Mouse (Mus musculus) lung, adult 2 months (tissue): ENCODE results near the gene Sphk2. TPM values are rescaled to one million over a fixed set of nuclear protein-coding genes. Genes with fewer than 3 reads are reported as not detected.
A peak's percentile ranks its signal among the peaks of the same experiment; 100 is the strongest.
"Not testable (repeated sequence)": the region's sequence is repeated elsewhere in the genome, so short reads cannot be mapped to it uniquely, and the experiment has no call there.

Experiments
- DNase-seq: peaks from one replicate; pipeline ENCODE4 v3.0.0; 2022
- H3K4me1 ChIP-seq: fragments of 200-500 bp; 2 replicates; pipeline ENCODE4 v1.6.1; 2011; ENCODE audit warnings: low read length; ENCODE audit not compliant: control insufficient read depth, insufficient read depth
- H3K4me3 ChIP-seq: fragments of 200-500 bp; replicated peaks from 2 replicates; pipeline ENCODE3; 2011; ENCODE audit warnings: low read depth, mild to moderate bottlenecking, control low read depth, low read length; ENCODE audit errors: extremely low read depth
- CTCF ChIP-seq: fragments of 200-500 bp; IDR thresholded peaks from 2 replicates; pipeline ENCODE4 v1.5.1; 2011; ENCODE audit warnings: mild to moderate bottlenecking, low read length, control low read depth; ENCODE audit not compliant: insufficient read depth
- POLR2A ChIP-seq: fragments of 200-500 bp; IDR thresholded peaks from 2 replicates; pipeline ENCODE4 v1.6.1; 2011; ENCODE audit warnings: low read depth, mild to moderate bottlenecking, control low read depth, low read length, borderline replicate concordance; ENCODE audit errors: extremely low read depth
- WGBS: fragments of 180-500 bp; shearing (Covaris S2); methylation state at CpG from one replicate; pipeline ENCODE4 v1.1.7; 2018; 5-methylcytosine and 5-hydroxymethylcytosine counted together
- polyA plus RNA-seq: library from polyadenylated mRNA; depleted of rRNA; stranded (reverse); fragments of >200 nt; gene quantifications from 2 replicates; pipeline ENCODE4 v1.2.3, GENCODE M21; 2012; rRNA removed

Gene Sphk2
- polyA plus RNA-seq, 1 experiment, result 62.4 TPM

DNA sequence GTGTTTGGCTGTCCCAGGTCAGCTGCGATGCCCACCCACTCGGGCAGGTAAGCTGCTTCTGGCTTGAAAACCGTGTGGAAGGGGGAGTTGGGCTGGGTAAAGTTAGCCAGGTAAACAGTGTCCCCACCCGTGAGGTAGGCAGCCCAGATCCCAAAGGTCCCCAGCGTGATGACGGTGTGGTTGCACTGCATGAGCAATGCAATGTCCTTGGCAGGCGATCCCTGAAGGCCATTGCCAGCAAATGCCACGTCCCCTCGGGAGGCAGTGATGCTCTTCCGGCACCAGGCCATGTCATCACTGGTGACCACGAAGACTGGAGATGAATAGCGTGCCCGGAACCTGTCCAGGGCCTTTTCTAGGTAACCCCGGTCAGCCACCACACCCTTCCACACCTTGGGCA is 39.3 kb downstream of the Sphk2 start:
- Histone ChIP-seq H3K4me1 (peaks cover 24% of the 10 kb centered on the region), H3K4me3 (no peak overlapping the region)
- TF ChIP-seq POLR2A, result no peak
- TF ChIP-seq CTCF, result no peak
- WGBS, result 94% methylated on average over 14 of the region's 14 CpGs
- no peak for DNase-seq

DNA sequence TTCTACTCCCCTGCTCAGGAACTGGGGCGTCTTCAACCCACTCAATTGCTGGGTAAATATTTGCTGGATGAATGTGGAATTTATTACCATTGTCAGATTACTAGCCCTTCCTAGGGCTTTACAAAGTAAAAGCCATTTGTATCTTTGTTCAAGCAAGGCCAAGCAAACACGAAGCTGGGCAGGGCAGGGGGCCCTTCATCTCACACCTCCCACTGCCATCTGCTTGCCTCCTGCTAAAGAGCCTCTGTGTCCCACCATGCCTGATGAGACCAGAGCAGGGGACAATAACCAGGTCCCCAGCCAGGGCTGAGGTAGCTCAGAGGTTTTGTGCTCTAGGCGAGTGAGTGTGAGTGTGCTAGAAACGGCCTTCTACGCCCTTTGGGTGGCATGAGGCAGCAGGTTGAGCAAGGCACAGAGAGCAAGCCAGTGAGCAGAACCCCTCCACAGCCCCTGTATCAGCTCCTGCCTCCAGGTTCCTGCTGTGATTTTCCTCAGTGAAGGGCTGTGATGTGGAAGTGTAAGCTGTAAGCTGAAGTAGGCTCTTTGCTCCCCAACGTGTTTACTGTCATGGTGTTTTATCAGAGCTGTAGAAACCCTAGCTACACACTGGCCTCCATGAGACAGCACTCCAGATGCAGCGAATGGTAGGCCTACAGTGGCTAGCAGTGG is 40.0 kb downstream of the Sphk2 start:
- no peak overlapping the region for H3K4me3 ChIP-seq
- DNase-seq, result no peak
- 66% methylated on average over 7 of the region's 7 CpGs for WGBS
- TF ChIP-seq POLR2A (no peak), CTCF (no peak)
- peaks cover 24% of the 10 kb centered on the region for H3K4me1 ChIP-seq

DNA sequence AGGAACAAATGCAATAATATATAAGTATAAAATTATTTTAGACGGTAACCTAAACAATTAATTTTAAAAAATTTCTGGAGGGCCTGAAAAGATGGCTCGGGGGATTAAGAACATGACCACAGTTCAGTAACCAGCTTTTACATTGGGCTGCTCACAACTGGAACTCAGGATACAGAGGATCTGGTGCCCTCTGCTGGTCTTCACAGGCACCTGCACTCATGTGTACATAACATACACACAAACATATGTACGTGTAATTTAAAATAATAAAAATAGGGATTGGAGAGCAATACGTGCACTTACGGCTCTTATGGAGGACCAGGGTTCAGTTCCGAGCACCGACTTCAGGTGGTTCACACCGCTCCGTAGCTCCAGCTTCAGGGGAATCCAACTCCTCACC is 48.9 kb downstream of the Sphk2 start:
- 95% methylated on average over 9 of the region's 9 CpGs for WGBS
- H3K4me3 ChIP-seq, result no peak overlapping the region
- no peaks in the 10 kb centered on the region for H3K4me1 ChIP-seq
- no peak for DNase-seq
- TF ChIP-seq POLR2A (no peak), CTCF (peak; percentile 12; the same call in 1 of the 2 replicates)

DNA sequence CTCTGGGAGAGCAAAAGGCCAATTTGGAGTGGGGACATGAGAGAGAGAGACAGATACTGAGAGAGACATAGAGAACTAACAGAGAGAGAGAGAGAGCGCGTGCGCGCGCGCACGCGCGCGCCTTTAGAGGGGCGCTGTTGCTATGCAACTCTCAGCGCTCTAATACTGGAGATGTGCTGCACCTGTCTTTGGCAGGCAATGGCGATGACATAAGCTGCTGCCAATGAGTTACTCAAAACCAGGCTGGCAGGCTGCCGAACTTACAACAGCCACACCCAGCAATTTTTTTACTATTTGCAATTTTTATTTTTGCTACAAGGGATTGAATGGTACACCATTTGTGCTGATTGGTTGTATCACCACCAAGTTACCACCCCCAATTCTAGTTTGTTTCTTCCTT is 50.0 kb downstream of the Sphk2 start:
- H3K4me1 ChIP-seq, result no peaks in the 10 kb centered on the region
- 68% methylated on average over 14 of the region's 14 CpGs for WGBS
- H3K4me3 ChIP-seq, result no peak overlapping the region
- DNase-seq, result no peak
- no peak for TF ChIP-seq CTCF
- no peak for TF ChIP-seq POLR2A

DNA sequence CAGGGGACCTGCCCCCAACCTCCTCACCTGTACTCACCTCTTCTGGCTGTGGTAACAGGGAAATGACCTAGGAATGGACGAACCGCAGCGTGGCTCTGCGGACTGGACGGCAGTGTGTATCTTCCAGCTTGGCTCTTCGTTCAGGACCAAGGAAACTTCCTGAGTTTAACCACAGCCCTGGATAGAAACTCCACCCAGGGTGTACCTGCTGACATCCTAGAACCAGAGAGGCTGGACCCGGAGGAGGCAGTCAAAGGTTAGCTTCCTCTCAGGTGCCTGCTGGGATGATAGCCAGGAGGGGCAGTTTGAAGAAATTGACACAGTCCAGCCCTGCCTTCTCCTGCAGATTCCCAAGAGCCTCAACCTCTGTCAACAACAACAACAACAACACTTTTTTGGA is 51.6 kb downstream of the Sphk2 start, which contains the start of gene Fut2:
Fut2 (minus strand) TSS at position 234 of the 400 bp plus-strand sequence.
- no peak within 1 kb of the TSS for H3K4me3 ChIP-seq

DNA sequence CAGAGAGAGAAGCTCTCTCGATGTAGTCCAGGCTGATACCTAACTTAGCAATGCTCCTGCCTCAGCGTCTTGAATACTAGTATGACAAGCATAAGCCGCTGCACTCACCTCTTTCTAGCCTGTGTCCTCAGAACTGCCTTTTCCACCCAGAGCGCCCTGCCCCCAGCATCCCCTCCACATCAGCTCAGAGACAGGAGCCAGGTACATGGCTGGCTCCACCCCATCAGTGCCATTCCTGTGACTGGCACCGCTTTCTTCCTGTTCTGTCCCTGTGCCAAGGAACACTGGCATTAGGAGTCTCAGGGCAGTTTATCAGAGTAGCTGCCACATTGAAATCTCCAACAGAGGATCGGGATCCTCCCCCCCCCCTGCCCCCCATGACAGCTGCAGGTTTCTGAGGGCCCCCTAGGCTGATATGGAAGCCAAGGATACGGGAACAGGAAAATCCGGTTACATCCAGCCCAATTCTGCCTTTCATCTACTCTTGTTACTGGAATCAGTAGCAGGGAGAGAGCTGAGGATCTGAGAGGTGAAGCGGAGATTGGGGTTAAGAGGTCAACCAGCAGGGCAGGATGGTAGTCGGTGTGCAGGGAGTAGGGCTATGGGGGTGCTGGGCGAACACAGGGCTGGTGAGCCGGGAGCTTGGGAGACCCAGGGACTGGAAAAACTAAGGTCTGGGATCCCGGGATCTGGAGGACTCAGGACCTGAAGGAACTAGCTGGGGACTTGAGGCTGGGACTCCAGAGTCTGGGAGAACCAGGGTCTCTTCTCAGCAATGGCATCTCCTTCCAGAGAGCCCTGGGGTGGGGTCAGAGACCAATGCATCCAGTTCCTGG is 52.3 kb downstream of the Sphk2 start:
- Histone ChIP-seq H3K4me1 (no peaks in the 10 kb centered on the region), H3K4me3 (no peak overlapping the region)
- no peak for TF ChIP-seq CTCF
- TF ChIP-seq POLR2A, result no peak
- DNase-seq, result no peak
- WGBS, result 39% methylated on average over 13 of the region's 13 CpGs

More for the DNA sequence above, 51.6 kb downstream of the Sphk2 start, which contains the start of gene Fut2:
- TF ChIP-seq POLR2A (no peak), CTCF (no peak)
- 69% methylated on average over 7 of the region's 7 CpGs for WGBS
- no peaks in the 10 kb centered on the region for H3K4me1 ChIP-seq
- DNase-seq, result no peak

DNA sequence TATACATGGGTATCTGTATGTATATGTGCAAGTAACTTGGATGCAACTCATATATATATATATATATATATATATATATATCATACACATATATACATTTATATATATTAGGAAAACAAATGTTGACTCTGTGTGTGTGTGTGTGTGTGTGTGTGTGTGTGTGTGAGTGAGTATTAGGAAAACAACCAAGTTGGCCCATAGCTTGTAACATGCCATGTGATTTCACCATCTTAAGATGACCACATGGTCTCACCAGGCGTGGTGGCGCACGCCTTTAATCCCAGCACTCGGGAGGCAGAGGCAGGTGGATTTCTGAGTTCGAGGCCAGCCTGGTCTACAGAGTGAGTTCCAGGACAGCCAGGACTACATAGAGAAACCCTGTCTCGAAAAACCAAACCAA is 56.1 kb downstream of the Sphk2 start:
- not testable (repeated sequence) for H3K4me3 ChIP-seq, DNase-seq, H3K4me1 ChIP-seq
- 93% methylated on average over 6 of the region's 6 CpGs for WGBS

DNA sequence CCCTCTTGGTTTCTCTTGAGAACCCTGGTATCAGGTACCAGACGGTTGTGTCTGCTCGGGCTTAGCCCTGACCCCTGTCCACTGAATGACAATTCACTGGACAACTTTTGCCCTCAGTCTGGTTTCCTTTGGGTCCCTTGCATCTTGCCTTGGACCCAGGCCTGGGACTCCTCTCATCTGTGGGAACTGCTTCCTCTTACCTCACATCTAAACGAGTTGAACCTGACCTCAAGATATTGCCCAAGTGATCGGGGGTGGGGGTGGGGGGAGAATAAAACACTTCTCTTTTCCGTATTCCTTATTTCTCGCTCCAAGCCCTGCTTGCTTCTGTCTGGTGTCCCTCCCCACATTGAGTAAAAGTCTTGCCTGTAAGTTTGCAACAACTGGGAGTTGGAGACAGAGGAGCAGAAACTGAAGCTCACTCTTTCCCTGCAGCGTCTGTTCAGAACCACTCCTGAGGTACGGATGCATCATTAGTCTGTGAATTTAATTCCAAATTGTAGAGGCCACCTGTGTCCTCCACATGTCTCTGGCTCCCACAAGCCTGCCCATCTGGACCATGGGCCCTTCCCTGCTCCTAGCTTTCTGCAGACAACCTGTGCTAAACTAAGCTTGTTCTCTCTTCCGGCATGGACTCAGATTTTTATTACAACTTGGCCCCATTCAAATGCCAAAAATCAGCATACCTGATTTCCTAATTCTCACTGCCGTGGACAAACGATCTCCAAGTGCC is 56.9 kb downstream of the Sphk2 start:
- DNase-seq, result no peak
- 70% methylated on average over 11 of the region's 11 CpGs for WGBS
- TF ChIP-seq POLR2A (no peak), CTCF (no peak)

More for the DNA sequence above, 56.9 kb downstream of the Sphk2 start:
- H3K4me1 ChIP-seq, result no peaks in the 10 kb centered on the region
- no peak overlapping the region for H3K4me3 ChIP-seq

Other genes starting within 250 kb of the Sphk2 start
- gene Tulp2, start 236.1 kb downstream of the Sphk2 start, polyA plus RNA-seq, result 0.11 and 0.17 TPM in 2 replicates
- not detected in 2 replicates for gene Gm45808, start 231.2 kb downstream of the Sphk2 start, polyA plus RNA-seq
- gene Dhdh, start 229.2 kb downstream of the Sphk2 start, polyA plus RNA-seq, result 4.4 and 5.4 TPM in 2 replicates
- gene Nucb1, start 207.6 kb downstream of the Sphk2 start, polyA plus RNA-seq, result 420 and 430 TPM in 2 replicates
- gene Ppp1r15a, start 191.7 kb downstream of the Sphk2 start, polyA plus RNA-seq, result 58.6 and 73.7 TPM in 2 replicates
- 11.8 and 13.1 TPM in 2 replicates for gene Plekha4, start 191.7 kb downstream of the Sphk2 start, polyA plus RNA-seq
- gene Hsd17b14, start 163.1 kb downstream of the Sphk2 start, polyA plus RNA-seq, result 2.1 and 3.0 TPM in 2 replicates
- 44.2 TPM in 2 replicates for gene Bcat2, start 147.8 kb downstream of the Sphk2 start, polyA plus RNA-seq
- not detected in 2 replicates for gene Fgf21, start 102.5 kb downstream of the Sphk2 start, polyA plus RNA-seq
- gene Fut1, start 100.7 kb downstream of the Sphk2 start, polyA plus RNA-seq, result 0.78 TPM in 1 of 2 replicates, not detected in the other
- gene Izumo1, start 96.2 kb downstream of the Sphk2 start, polyA plus RNA-seq, result 1.7 and 2.0 TPM in 2 replicates
- 139 and 181 TPM in 2 replicates for gene Rasip1, start 90.5 kb downstream of the Sphk2 start, polyA plus RNA-seq
- gene Mamstr, start 78.0 kb downstream of the Sphk2 start, polyA plus RNA-seq, result 8.6 and 13.2 TPM in 2 replicates
- 1.0 and 4.1 TPM in 2 replicates for gene Fut2, start 51.6 kb downstream of the Sphk2 start, polyA plus RNA-seq
- 5.5 and 7.7 TPM in 2 replicates for gene Ntn5, start 34.0 kb downstream of the Sphk2 start, polyA plus RNA-seq
- gene Sec1, start 23.6 kb downstream of the Sphk2 start, polyA plus RNA-seq, result 3.7 and 4.5 TPM in 2 replicates
- 5.1 and 6.2 TPM in 2 replicates for gene Car11, start 18.2 kb downstream of the Sphk2 start, polyA plus RNA-seq
- gene Dbp, start 12.9 kb downstream of the Sphk2 start, polyA plus RNA-seq, result 43.1 and 133 TPM in 2 replicates
- gene Rpl18, start 2.5 kb downstream of the Sphk2 start, polyA plus RNA-seq, result 1,119 and 1,194 TPM in 2 replicates
- gene Fam83e, start 3.2 kb upstream of the Sphk2 start, polyA plus RNA-seq, result 12.2 and 15.0 TPM in 2 replicates
- gene Spaca4, start 7.8 kb upstream of the Sphk2 start, polyA plus RNA-seq, result not detected in 2 replicates
- gene Lmtk3, start 65.7 kb upstream of the Sphk2 start, polyA plus RNA-seq, result 0.70 and 1.5 TPM in 2 replicates
- 5.5 and 19.3 TPM in 2 replicates for gene Sult2b1, start 66.7 kb upstream of the Sphk2 start, polyA plus RNA-seq
- 42.6 and 57.7 TPM in 2 replicates for gene Cyth2, start 96.6 kb upstream of the Sphk2 start, polyA plus RNA-seq
- gene Kcnj14, start 106.8 kb upstream of the Sphk2 start, polyA plus RNA-seq, result 0.43 and 0.49 TPM in 2 replicates
- 7.9 and 11.8 TPM in 2 replicates for gene Grwd1, start 112.9 kb upstream of the Sphk2 start, polyA plus RNA-seq
- gene Kdelr1, start 154.8 kb upstream of the Sphk2 start, polyA plus RNA-seq, result 178 and 208 TPM in 2 replicates
- gene Grin2d, start 160.4 kb upstream of the Sphk2 start, polyA plus RNA-seq, result 2.5 and 3.5 TPM in 2 replicates
- gene Syngr4, start 178.7 kb upstream of the Sphk2 start, polyA plus RNA-seq, result not detected in 2 replicates
- gene Tmem143, start 178.9 kb upstream of the Sphk2 start, polyA plus RNA-seq, result 35.5 and 41.9 TPM in 2 replicates
- 210 and 228 TPM in 2 replicates for gene Emp3, start 203.4 kb upstream of the Sphk2 start, polyA plus RNA-seq
- gene Ccdc114, start 206.1 kb upstream of the Sphk2 start, polyA plus RNA-seq, result 10.3 and 12.3 TPM in 2 replicates